Mouse (Mus musculus): ENCODE results near the gene Esyt1.
A peak's percentile ranks its signal among the peaks of the same experiment; 100 is the strongest.
"Not testable (repeated sequence)": the region's sequence is repeated elsewhere in the genome, so short reads cannot be mapped to it uniquely, and the experiment has no call there.

Esyt1 gene

GRCm38 (mm10) chr10:128505371-128505667 lies 20.4 kb downstream of the Esyt1 start:
- not testable (repeated sequence) for DNase-seq (ENCODE audit: low read depth, low spot score)

- DNase-seq (ENCODE audit: low read depth, low spot score) = no peak
Measured at GRCm38 (mm10) chr10:128504641-128505370, 20.9 kb downstream of the Esyt1 start.

- no peak for DNase-seq (ENCODE audit: low read depth, low spot score)
Measured at GRCm38 (mm10) chr10:128504012-128504411, 21.7 kb downstream of the Esyt1 start.

GRCm38 (mm10) chr10:128503532-128503931 lies 22.1 kb downstream of the Esyt1 start:
- DNase-seq (ENCODE audit: low read depth, low spot score) = no peak

- no peak for DNase-seq (ENCODE audit: low read depth, low spot score)
Measured at GRCm38 (mm10) chr10:128502341-128502740, 23.3 kb downstream of the Esyt1 start.

GRCm38 (mm10) chr10:128499116-128499671 lies 26.5 kb downstream of the Esyt1 start:
- DNase-seq (ENCODE audit: low read depth, low spot score) = peak; percentile 67

- DNase-seq (ENCODE audit: low read depth, low spot score) = peak; percentile 99
Measured at GRCm38 (mm10) chr10:128498590-128498989, 27.1 kb downstream of the Esyt1 start, which contains the start of gene Myl6b. Gene Myl6b, minus strand, starts transcription at chr10:128498685.

GRCm38 (mm10) chr10:128497134-128497737 lies 28.4 kb downstream of the Esyt1 start:
- DNase-seq (ENCODE audit: low read depth, low spot score) = no peak

- no peak for DNase-seq (ENCODE audit: low read depth, low spot score)
Measured at GRCm38 (mm10) chr10:128496509-128497077, 29.1 kb downstream of the Esyt1 start.

GRCm38 (mm10) chr10:128495903-128496302 lies 29.8 kb downstream of the Esyt1 start:
- no peak for DNase-seq (ENCODE audit: low read depth, low spot score)

GRCm38 (mm10) chr10:128495270-128495669 lies 30.4 kb downstream of the Esyt1 start:
- DNase-seq (ENCODE audit: low read depth, low spot score) = no peak

GRCm38 (mm10) chr10:128494667-128495245 lies 30.9 kb downstream of the Esyt1 start:
- DNase-seq (ENCODE audit: low read depth, low spot score) = no peak

- DNase-seq (ENCODE audit: low read depth, low spot score) = peak; percentile 99
Measured at GRCm38 (mm10) chr10:128493695-128494666, 31.7 kb downstream of the Esyt1 start, which contains the start of gene Myl6. Gene Myl6, minus strand, starts transcription at chr10:128494145.

GRCm38 (mm10) chr10:128493319-128493694 lies 32.4 kb downstream of the Esyt1 start:
- no peak for DNase-seq (ENCODE audit: low read depth, low spot score)

- DNase-seq (ENCODE audit: low read depth, low spot score) = peak; percentile 94
Measured at GRCm38 (mm10) chr10:128492633-128493311, 32.9 kb downstream of the Esyt1 start.

GRCm38 (mm10) chr10:128492051-128492450 lies 33.6 kb downstream of the Esyt1 start:
- DNase-seq (ENCODE audit: low read depth, low spot score) = not testable (repeated sequence)

GRCm38 (mm10) chr10:128491495-128491894 lies 34.2 kb downstream of the Esyt1 start:
- DNase-seq (ENCODE audit: low read depth, low spot score) = peak; percentile 84

GRCm38 (mm10) chr10:128490912-128491311 lies 34.8 kb downstream of the Esyt1 start:
- DNase-seq (ENCODE audit: low read depth, low spot score) = no peak

- peak; percentile 54 for DNase-seq (ENCODE audit: low read depth, low spot score)
Measured at GRCm38 (mm10) chr10:128490232-128490631, 35.4 kb downstream of the Esyt1 start.

GRCm38 (mm10) chr10:128489785-128490184 lies 35.9 kb downstream of the Esyt1 start:
- DNase-seq (ENCODE audit: low read depth, low spot score) = peak; percentile 62
